Mouse (Mus musculus) MEL (cell line): ENCODE results near the gene Diaph2.

Source experiments
- CHD2 ChIP-seq: IDR thresholded peaks from 2 replicates; pipeline ENCODE4 v1.6.1; 2011; ENCODE audit warnings: low read length, improper control_type of control experiment
- CTCF ChIP-seq, 3 experiments: IDR thresholded peaks in 2 of 3; conservative IDR thresholded peaks in 1 of 3; 2 replicates each; pipeline ENCODE4 v1.5.1; 2011 to 2012; ENCODE audit warnings: low read length in 3 of 3, low read depth in 2 of 3, mild to moderate bottlenecking in 2 of 3, improper control_type of control experiment in 1 of 3, inconsistent platforms in 1 of 3, mixed read lengths in 1 of 3, moderate library complexity in 1 of 3; ENCODE audit not compliant: control insufficient read depth in 1 of 3, insufficient read depth in 1 of 3, poor library complexity in 1 of 3, severe bottlenecking in 1 of 3
- E2F4 ChIP-seq: IDR thresholded peaks from 2 replicates; pipeline ENCODE4 v1.6.1; 2011; ENCODE audit warnings: low read depth, low read length, improper control_type of control experiment, borderline replicate concordance
- GATA1 ChIP-seq: IDR thresholded peaks from 2 replicates; pipeline ENCODE4 v1.6.1; 2011; ENCODE audit warnings: low read depth, low read length, improper control_type of control experiment
- JUND ChIP-seq: IDR thresholded peaks from 2 replicates; pipeline ENCODE4 v1.6.1; 2011; ENCODE audit warnings: low read depth, mild to moderate bottlenecking, improper control_type of control experiment, low read length
- KAT2A ChIP-seq: conservative IDR thresholded peaks from 2 replicates; pipeline ENCODE4 v1.6.1; 2012; ENCODE audit warnings: low read depth, low read length, improper control_type of control experiment, inconsistent platforms
- MAZ ChIP-seq: IDR thresholded peaks from 2 replicates; pipeline ENCODE4 v1.6.1; 2012; ENCODE audit warnings: low read depth, mild to moderate bottlenecking, inconsistent platforms, low read length, improper control_type of control experiment
- POLR2A ChIP-seq, 2 experiments: IDR thresholded peaks; 2 replicates each; pipeline ENCODE4 v1.6.1; 2011 to 2012; ENCODE audit warnings: low read length in 2 of 2, mild to moderate bottlenecking in 2 of 2, control low read depth in 1 of 2, improper control_type of control experiment in 1 of 2, low read depth in 1 of 2, moderate library complexity in 1 of 2; ENCODE audit not compliant: control insufficient read depth in 1 of 2, insufficient read depth in 1 of 2, poor library complexity in 1 of 2
- POLR2AphosphoS5 ChIP-seq: IDR thresholded peaks from 2 replicates; pipeline ENCODE4 v1.6.1; 2012; ENCODE audit warnings: low read depth, borderline replicate concordance, mild to moderate bottlenecking, inconsistent platforms, low read length, moderate library complexity, mixed read lengths
- RAD21 ChIP-seq: IDR thresholded peaks from 2 replicates; pipeline ENCODE4 v1.6.1; 2011; ENCODE audit warnings: mild to moderate bottlenecking, low read depth, low read length, improper control_type of control experiment
- TAL1 ChIP-seq: IDR thresholded peaks from 2 replicates; pipeline ENCODE4 v1.6.1; 2012; ENCODE audit warnings: mild to moderate bottlenecking, inconsistent platforms, low read length, moderate library complexity, mixed read lengths
- TBP ChIP-seq: IDR thresholded peaks from 2 replicates; pipeline ENCODE4 v1.8.0; 2011; ENCODE audit warnings: low read depth, low read length, improper control_type of control experiment

DNA sequence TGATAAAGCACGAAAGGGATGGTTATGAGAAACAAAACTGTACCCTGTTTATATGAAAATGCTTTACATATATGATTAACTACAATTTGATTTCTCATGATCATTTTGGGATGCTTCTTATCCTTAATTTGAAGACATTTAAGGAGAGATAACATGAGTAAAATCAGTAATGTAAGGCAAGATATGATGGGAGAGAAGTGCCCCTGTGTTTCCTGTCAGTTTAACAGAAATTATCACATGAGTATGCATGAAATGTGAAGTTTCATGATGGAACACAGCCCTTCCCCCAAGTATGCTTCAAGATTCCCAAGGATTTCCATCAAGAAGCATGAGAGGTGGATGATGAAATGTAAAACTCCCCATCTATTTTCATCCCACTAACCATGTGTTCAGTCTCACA is 485.6 kb downstream of the Diaph2 start:
- TF ChIP-seq TBP: no peak
- no peak for TF ChIP-seq E2F4
- no peak for TF ChIP-seq GATA1
- no peak for TF ChIP-seq CTCF (IDR thresholded peaks at IDR 0.05 in 2 of 3, conservative IDR thresholded peaks at IDR 0.05 in 1 of 3; ENCODE audit: control insufficient read depth in 1 of 3, insufficient read depth in 1 of 3, low read depth in 2 of 3, low read length in 3 of 3, poor library complexity in 1 of 3, severe bottlenecking in 1 of 3)
- TF ChIP-seq JUND: no peak
- TF ChIP-seq RAD21: no peak
- TF ChIP-seq KAT2A: no peak
- no peak for TF ChIP-seq POLR2AphosphoS5
- TF ChIP-seq CHD2: no peak
- no peak for TF ChIP-seq POLR2A (IDR thresholded peaks at IDR 0.05; ENCODE audit: control insufficient read depth in 1 of 2, insufficient read depth in 1 of 2, low read depth in 1 of 2, low read length in 2 of 2, poor library complexity in 1 of 2)
- TF ChIP-seq TAL1: no peak
- no peak for TF ChIP-seq MAZ
